Mouse (Mus musculus) brain, embryonic 14.5 days (tissue): ENCODE measurements around the gene Nrp1. TPM values are rescaled to one million over a fixed set of nuclear protein-coding genes. Genes with fewer than 3 reads are reported as not detected.

Source experiments
- DNase-seq: peaks from one replicate; pipeline ENCODE4 v3.0.0-alpha.2; 2011; ENCODE audit warnings: low read depth
- CTCF ChIP-seq: fragments of 200-500 bp; IDR thresholded peaks from 2 replicates; pipeline ENCODE4 v1.5.1; 2012; ENCODE audit warnings: inconsistent platforms, mild to moderate bottlenecking, moderate library complexity, borderline replicate concordance; ENCODE audit not compliant: insufficient read depth, insufficient read length; ENCODE audit errors: extremely low read depth
- POLR2A ChIP-seq: fragments of 200-500 bp; IDR thresholded peaks from 2 replicates; pipeline ENCODE4 v1.6.1; 2012; ENCODE audit warnings: mild to moderate bottlenecking, inconsistent platforms, borderline replicate concordance; ENCODE audit not compliant: poor library complexity, insufficient read depth, insufficient read length, severe bottlenecking; ENCODE audit errors: extremely low read depth
- polyA plus RNA-seq: library from polyadenylated mRNA; depleted of rRNA; stranded (reverse); fragments of >200 nt; gene quantifications from 2 replicates; pipeline ENCODE4 v1.2.3, GENCODE M21; 2012

Nrp1 gene
- polyA plus RNA-seq, 1 experiment, result 36.2 TPM

DNA sequence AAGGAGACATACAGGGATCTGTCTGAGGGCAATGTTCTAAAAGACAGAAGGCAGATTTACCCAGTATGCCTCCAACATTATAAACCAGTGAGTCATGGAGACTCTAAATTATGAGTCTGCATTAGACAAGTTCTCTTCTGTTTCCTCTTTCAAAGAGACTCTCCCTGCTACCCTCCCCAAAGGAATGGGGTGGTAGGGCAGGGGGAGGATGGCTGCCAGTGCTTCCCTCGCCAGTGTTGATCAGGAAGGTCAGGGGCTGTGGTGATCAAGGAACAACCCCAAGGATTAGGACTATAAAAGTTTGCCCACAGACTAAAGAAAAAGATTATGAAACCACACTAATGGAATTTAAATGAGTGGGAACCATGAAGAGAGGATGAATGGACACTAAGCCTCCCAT is 70.6 kb downstream of the Nrp1 start:
- TF ChIP-seq POLR2A, result no peak
- TF ChIP-seq CTCF, result no peak
- no peak for DNase-seq

DNA sequence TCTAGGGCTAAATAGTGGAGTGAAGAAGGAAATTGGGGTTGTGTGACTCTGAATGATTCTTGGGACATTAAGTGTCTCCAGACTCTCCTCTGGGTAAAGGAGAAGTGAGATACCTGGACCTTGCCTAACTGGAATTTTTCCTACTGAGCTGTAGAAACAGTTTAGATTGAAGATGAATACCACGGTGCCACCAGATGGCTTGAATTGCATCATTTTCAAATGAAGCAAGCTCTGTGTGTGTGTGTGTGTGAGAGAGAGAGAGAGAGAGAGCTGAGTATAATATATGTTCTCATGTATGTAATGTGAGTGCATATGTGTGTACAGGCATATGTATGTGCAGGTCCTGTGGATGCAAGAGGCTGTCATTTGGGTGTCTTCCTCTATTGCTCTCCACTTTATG is 72.7 kb downstream of the Nrp1 start:
- no peak for DNase-seq

DNA sequence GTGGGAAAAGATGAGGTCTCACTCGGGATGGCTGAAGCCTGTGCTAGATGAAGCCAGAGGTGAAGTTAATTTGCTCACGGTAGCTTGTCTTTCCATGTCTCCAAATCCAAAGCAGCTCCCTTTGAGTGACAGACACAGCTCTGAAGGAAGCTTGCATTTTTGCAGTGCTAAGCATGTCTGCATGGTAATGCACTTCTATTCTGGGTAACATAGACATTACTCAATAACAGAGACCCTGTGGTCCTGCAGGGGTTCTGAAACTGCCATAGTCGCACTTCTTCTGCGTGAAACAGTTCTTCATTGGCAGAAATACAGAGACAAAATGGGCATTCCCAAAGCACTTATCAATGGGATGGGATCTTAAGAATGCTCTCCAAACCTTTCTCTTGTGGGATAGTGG is 77.3 kb downstream of the Nrp1 start:
- TF ChIP-seq POLR2A (no peak), CTCF (no peak)

More for the DNA sequence above, 72.7 kb downstream of the Nrp1 start:
- TF ChIP-seq POLR2A (no peak), CTCF (no peak)

DNA sequence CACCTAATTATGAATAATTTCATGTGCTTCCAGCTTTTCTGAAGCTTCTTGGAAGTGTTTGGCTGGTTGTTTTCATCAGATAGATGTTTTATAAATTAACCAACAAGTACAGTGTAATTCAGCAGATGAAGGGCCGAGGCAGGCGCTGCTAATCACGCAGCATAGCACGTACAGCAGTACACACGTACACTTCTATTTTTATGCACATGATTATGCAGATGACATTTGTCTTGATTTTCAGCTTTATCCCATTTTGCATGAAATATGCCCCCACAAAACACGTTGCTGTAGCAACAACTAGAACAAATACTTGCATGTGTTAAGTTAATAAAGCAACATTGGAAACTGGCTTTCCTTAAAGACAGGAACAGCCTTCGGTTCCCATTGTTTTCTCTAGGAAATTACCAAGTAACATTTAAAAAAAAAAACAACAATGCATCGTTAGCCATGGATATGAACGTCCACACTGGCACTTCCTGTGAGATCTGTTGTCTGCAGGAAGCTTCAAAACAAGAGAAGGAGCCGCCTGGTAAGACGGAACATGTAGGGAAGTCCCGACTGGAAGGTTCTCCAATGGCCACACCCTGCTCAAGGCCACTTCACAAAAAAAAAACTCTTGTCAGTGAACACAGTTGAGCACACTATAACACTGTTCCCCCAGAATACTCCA is 78.9 kb downstream of the Nrp1 start:
- DNase-seq, result peak; percentile 53
- TF ChIP-seq POLR2A, result no peak
- TF ChIP-seq CTCF, result no peak

More for the DNA sequence above, 77.3 kb downstream of the Nrp1 start:
- DNase-seq, result no peak

DNA sequence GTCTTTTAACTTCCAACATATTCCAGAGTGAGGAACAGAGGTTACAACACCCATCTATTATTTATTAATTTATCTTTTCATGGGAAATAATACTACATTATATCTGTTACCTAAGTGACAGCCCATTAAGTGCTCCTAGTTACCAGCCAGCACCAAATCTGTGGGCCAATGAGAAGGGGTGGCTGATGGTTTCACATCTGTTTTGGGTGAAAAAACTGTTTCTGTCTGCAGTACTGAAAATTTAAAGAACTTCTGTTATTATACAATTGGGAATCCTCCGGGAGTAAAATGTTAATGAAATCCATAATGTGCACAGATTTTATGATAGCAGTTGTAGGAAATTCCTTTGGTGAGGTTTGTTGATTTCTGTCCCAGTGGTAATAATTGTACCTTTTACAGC is 83.0 kb downstream of the Nrp1 start:
- DNase-seq, result no peak
- TF ChIP-seq CTCF (no peak), POLR2A (no peak)

DNA sequence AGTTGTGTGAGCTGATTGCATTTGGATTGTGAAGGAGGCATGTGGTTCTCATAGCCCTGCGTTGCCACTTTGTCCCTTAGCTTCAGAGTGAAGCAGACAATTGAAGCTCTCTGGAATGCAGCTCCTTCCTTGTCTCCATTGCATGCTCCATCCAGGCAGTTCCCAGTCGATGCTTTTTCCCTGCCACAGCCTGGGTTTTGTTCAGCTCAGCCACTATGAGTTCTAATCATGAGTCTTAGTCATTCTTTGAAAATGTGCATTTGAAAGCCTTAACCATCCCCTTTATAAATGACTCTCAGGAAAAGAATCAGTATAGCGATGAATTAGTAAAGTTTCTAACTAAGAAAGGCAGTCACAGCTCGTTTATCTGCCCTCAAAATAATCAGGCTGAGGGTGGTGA is 87.2 kb downstream of the Nrp1 start:
- DNase-seq, result no peak
- no peak for TF ChIP-seq POLR2A

DNA sequence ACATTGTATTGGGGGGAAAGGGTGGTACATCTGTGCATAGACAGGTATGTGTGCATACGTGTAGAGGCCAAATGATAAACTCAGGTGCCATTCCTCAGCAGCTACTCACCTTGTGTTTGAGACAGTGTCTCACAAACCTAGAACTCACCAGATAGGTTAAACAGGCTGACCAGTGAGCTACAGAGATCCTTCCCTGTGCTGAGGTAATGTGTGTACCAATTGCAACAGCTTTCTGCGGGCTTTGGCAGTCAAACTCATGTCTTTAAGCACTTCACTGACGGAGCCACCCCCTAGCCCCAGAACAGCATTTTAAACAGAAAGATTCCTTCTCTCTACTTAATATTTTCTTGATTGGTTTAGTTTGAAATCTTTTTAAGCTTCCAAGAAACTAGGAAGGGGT is 88.2 kb downstream of the Nrp1 start:
- DNase-seq, result no peak
- no peak for TF ChIP-seq POLR2A

DNA sequence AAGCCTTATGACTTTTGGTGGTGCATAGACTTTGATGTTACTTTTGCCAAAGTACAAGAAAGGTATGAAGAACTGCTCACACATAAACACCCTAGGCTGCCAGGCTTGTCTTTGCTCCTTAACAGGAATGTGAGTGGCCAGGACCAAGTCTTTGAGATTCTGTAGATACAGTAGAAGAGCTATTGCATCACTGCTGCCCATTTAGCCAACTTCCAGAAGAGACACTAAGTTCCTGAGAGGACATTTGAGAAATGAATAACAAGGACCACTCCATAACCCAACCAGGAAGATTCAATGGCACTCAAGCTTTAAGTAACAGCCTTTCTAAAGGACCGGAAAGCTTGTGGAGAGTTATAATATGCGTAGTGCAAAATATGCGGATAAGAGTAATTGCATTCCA is 88.9 kb downstream of the Nrp1 start:
- DNase-seq, result no peak
- no peak for TF ChIP-seq POLR2A
- TF ChIP-seq CTCF, result no peak

DNA sequence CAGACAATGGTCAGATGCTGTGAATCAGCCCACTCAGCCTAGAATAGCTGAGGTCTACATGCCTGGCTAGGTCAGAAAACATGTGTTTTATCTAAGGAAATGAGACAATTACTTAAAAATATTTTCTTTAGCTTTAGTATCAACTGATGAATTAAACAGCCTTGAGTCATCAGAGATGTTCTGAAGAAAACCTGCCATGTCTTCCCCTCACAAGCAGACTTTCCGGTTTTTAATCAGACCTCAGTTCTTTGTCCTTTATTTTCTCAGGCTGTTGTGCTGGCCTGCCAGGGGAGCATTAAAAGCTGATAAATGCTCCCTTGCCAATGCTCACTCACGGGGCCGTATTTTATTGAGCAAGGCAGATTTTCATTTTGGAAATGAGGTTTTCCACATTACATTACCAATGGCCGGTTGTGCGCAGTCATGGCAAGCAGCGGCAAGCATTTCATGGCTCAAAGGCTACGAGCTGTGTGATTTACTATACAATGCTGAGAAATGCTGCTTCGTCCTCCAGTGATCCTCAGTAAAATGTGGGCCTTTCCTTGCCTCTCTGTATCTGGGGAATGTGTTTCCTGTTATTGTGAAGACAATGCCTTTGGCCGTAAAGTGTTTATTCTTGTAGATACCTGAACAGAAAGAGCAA is 92.1 kb downstream of the Nrp1 start:
- peak; percentile 34 for DNase-seq
- TF ChIP-seq CTCF (no peak), POLR2A (no peak)

DNA sequence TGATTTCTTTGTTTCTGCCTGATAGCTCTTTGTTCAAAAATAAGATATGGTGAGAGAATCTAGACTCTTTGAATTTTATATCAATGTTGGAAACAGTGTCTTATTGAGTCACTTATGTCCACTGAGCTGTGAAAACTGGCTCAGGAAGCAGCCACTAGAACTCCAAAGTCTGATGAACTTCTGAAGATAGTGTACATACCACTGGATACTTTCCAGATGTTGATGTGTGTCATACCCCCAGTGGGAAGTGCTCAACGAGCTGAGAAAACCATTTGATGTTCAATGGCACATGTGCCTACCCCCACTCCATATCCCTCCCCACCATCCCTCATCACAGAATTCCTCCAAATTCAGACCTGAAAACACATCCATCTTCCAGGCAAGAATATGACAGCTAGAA is 92.7 kb downstream of the Nrp1 start:
- no peak for DNase-seq
- TF ChIP-seq CTCF (no peak), POLR2A (no peak)

DNA sequence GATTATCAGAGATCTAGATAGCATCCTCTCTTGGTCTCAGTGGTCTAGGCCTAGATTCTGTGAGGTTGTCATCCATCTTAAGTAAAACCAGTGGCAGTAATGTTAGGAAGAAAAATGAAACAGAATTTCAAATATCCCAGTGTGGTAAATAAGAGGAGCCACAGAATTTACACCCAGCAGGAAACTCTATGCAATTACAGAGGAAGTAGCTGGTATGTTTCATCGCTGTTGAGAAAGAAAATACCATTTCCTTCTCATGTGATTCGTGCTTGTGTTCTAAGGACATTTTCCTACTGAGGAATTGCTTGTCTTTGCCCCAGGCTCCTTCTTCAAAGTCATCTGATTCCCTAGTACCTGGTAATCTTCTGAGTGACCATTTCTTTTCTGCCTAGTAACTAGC is 95.1 kb downstream of the Nrp1 start:
- no peak for DNase-seq
- TF ChIP-seq CTCF (no peak), POLR2A (no peak)

DNA sequence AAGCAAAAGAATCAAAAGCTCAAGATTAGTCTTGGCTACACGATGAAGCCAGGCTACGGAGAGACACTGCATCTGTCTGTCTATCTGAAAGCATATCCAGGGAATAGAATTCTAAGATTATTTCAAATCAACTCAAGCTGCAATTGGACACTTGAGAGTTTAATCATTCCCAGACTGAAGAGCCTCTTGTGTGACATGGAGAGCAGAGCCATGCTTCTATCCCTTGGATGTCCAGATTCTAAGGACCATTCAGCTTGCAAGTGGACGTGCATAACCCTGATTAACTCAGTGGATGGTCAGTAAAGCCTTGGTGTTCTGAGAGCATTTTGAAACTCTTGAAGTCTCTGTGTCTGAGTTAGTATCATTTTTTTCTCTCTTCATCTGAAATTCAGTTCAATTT is 95.6 kb downstream of the Nrp1 start:
- TF ChIP-seq POLR2A (no peak), CTCF (no peak)
- DNase-seq, result no peak

DNA sequence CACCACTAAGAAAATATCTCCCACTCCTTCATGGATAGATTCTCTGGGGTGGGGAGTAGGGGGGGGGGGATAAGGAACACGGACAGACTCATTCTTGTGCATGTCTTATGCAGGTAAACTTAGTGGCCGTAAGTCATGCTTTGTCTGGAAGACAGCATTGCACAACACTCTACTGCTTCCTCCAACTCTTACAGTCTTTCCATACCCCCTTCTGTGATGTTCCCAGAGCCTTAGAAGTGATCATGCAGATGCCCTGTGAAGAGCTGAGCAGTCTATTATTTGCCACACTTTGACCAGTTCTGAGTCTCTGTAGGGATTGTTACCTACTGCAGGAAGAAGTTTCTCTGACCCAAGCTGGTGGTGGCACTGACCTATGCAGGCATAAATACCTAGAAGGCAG is 98.9 kb downstream of the Nrp1 start:
- TF ChIP-seq POLR2A (no peak), CTCF (no peak)
- no peak for DNase-seq
